ENCODE assay signal across 8 mouse cellular contexts in genomic region chr10:80115290-80115943, GRCm38 (mm10). TPM values are rescaled to one million over a fixed set of nuclear protein-coding genes. Genes with fewer than 3 reads are reported as not detected.
DNase-seq lines count a peak whose midpoint lies in the region; ATAC-seq and TF ChIP-seq lines count a peak whose summit lies in the region.

Stk11 (plus strand) TSS chr10:80115803.

- H3K4me2 ChIP-seq in heart, embryonic 12.5 days: peak within 1 kb of the TSS; percentile 97
- H3K4me2 ChIP-seq in kidney, postnatal 0 days (ENCODE audit: low read length): peak within 1 kb of the TSS; percentile 92
- peak within 1 kb of the TSS; percentile 96 for H3K4me2 ChIP-seq in liver, embryonic 11.5 days
- peak within 1 kb of the TSS; percentile 62 for H3K4me2 ChIP-seq in stomach, embryonic 14.5 days (replicated peaks; ENCODE audit: low read depth, low read length)

- DNase-seq in CD4-positive helper T cell, adult 2 months (ENCODE audit: low read depth, low spot score): peak; percentile 100
- DNase-seq in brain, embryonic 18.5 days (ENCODE audit: low read depth, low spot score): peak; percentile 100
- DNase-seq in kidney, postnatal 0 days (ENCODE audit: low spot score): peak; percentile 100
- peak; percentile 95 for DNase-seq in liver, embryonic 11.5 days (ENCODE audit: low spot score)
- peak; percentile 99 for DNase-seq in naive thymus-derived CD4-positive, alpha-beta T cell, adult 2 months (ENCODE audit: low read depth)

- under 1% methylated on average over 69 of the region's 70 CpGs for WGBS in heart, embryonic 12.5 days
- under 1% methylated on average over 70 of the region's 70 CpGs for WGBS in kidney, postnatal 0 days
- under 1% methylated on average over 70 of the region's 70 CpGs for WGBS in liver, embryonic 11.5 days
- WGBS in stomach, embryonic 14.5 days: under 1% methylated on average over 70 of the region's 70 CpGs

- H3K4me3 ChIP-seq in heart, embryonic 12.5 days: peak within 1 kb of the TSS; percentile 71
- H3K4me3 ChIP-seq in kidney, postnatal 0 days (replicated peaks; ENCODE audit: low read depth, low read length): peak within 1 kb of the TSS; percentile 94
- peak within 1 kb of the TSS; percentile 97 for H3K4me3 ChIP-seq in liver, embryonic 11.5 days (ENCODE audit: low read depth, low read length)
- H3K4me3 ChIP-seq in stomach, embryonic 14.5 days (ENCODE audit: low read depth, low read length): peak within 1 kb of the TSS; percentile 78

- ATAC-seq in erythroid progenitor cell, adult 5-6 weeks (replicated peaks; ENCODE audit: low FRiP score, poor library complexity, severe bottlenecking): peak; percentile 79
- peak; percentile 98 for ATAC-seq in heart, embryonic 12.5 days (ENCODE audit: insufficient number of reproducible peaks, low FRiP score)
- peak; percentile 97 for ATAC-seq in kidney, postnatal 0 days (replicated peaks; ENCODE audit: low FRiP score, low read depth)
- ATAC-seq in liver, embryonic 11.5 days (replicated peaks; ENCODE audit: low FRiP score): peak; percentile 95
- ATAC-seq in stomach, embryonic 14.5 days (ENCODE audit: insufficient number of reproducible peaks, insufficient read depth, low FRiP score, low read depth): peak; percentile 99

- no peaks in the 10 kb centered on the region for H3K27me3 ChIP-seq in heart, embryonic 12.5 days (replicated peaks)
- no peaks in the 10 kb centered on the region for H3K27me3 ChIP-seq in kidney, postnatal 0 days (ENCODE audit: insufficient read depth, low read length)
- H3K27me3 ChIP-seq in liver, embryonic 11.5 days (replicated peaks; ENCODE audit: control insufficient read depth, insufficient read depth, low read length): no peaks in the 10 kb centered on the region
- no peaks in the 10 kb centered on the region for H3K27me3 ChIP-seq in stomach, embryonic 14.5 days (ENCODE audit: control insufficient read depth, insufficient read depth, low read length)

- H3K36me3 ChIP-seq in heart, embryonic 12.5 days: peaks cover 28% of the 10 kb centered on the region
- no peaks in the 10 kb centered on the region for H3K36me3 ChIP-seq in kidney, postnatal 0 days (ENCODE audit: insufficient read depth, low read length)
- H3K36me3 ChIP-seq in liver, embryonic 11.5 days (ENCODE audit: control insufficient read depth, insufficient read depth, low read length): peaks cover 15% of the 10 kb centered on the region
- H3K36me3 ChIP-seq in stomach, embryonic 14.5 days (ENCODE audit: control insufficient read depth, insufficient read depth, low read length): peaks cover 14% of the 10 kb centered on the region; the same call in 1 of the 2 replicates

- no peaks in the 10 kb centered on the region for H3K9me3 ChIP-seq in heart, embryonic 12.5 days (replicated peaks)
- H3K9me3 ChIP-seq in kidney, postnatal 0 days (replicated peaks; ENCODE audit: low read length): no peaks in the 10 kb centered on the region
- no peaks in the 10 kb centered on the region for H3K9me3 ChIP-seq in liver, embryonic 11.5 days (ENCODE audit: control insufficient read depth, low read length)
- no peaks in the 10 kb centered on the region for H3K9me3 ChIP-seq in stomach, embryonic 14.5 days (ENCODE audit: control insufficient read depth, low read depth, low read length)

- H3K4me1 ChIP-seq in heart, embryonic 12.5 days (replicated peaks): peaks cover 40% of the 10 kb centered on the region
- H3K4me1 ChIP-seq in kidney, postnatal 0 days (replicated peaks; ENCODE audit: insufficient read depth, low read length): peaks cover 21% of the 10 kb centered on the region; the same call in 1 of the 2 replicates
- H3K4me1 ChIP-seq in liver, embryonic 11.5 days (replicated peaks; ENCODE audit: control insufficient read depth, insufficient read depth, low read length): peaks cover 33% of the 10 kb centered on the region
- peaks cover 19% of the 10 kb centered on the region for H3K4me1 ChIP-seq in stomach, embryonic 14.5 days (ENCODE audit: control insufficient read depth, insufficient read depth, low read length)

- H3K9ac ChIP-seq in heart, embryonic 12.5 days: peak within 1 kb of the TSS; percentile 81
- H3K9ac ChIP-seq in kidney, postnatal 0 days (ENCODE audit: low read depth, low read length): peak within 1 kb of the TSS; percentile 97
- peak within 1 kb of the TSS; percentile 99 for H3K9ac ChIP-seq in liver, embryonic 11.5 days (ENCODE audit: low read depth, low read length)
- H3K9ac ChIP-seq in stomach, embryonic 14.5 days (replicated peaks; ENCODE audit: low read depth, low read length): peak within 1 kb of the TSS; percentile 88

- peak within 1 kb of the TSS; percentile 90 for H3K27ac ChIP-seq in heart, embryonic 12.5 days (ENCODE audit: poor library complexity, severe bottlenecking)
- H3K27ac ChIP-seq in kidney, postnatal 0 days: peak within 1 kb of the TSS; percentile 92
- H3K27ac ChIP-seq in liver, embryonic 11.5 days (ENCODE audit: low read depth, low read length): peak within 1 kb of the TSS; percentile 98
- peak within 1 kb of the TSS; percentile 76 for H3K27ac ChIP-seq in stomach, embryonic 14.5 days (ENCODE audit: low read length)

- TF ChIP-seq CTCF in kidney, postnatal 0 days (IDR thresholded peaks at IDR 0.05; ENCODE audit: low read depth): peak; percentile 53

RNA-seq across cellular contexts. Expression of gene Stk11, which starts in this region (rescaled TPM):
- 224 and 296 TPM in 2 replicates for total RNA-seq in erythroid progenitor cell, adult 5-6 weeks (2015; ENCODE audit: low replicate concordance)
- total RNA-seq in erythroid progenitor cell, adult 5-6 weeks (2017; ENCODE audit: low replicate concordance): 440 and 520 TPM in 2 replicates
- polyA plus RNA-seq in heart, embryonic 12.5 days (2016; fragmentation: Nextera tagmentation; extraction: Ambion mirVana): 10.8 and 13.8 TPM in 2 replicates
- 14.2 and 15.1 TPM in 2 replicates for polyA plus RNA-seq in kidney, postnatal 0 days (2015; fragmentation: Nextera tagmentation; extraction: Ambion mirVana)
- polyA plus RNA-seq in liver, embryonic 11.5 days (2014; fragmentation: Nextera tagmentation; extraction: Ambion mirVana): 25.1 and 33.5 TPM in 2 replicates
- polyA plus RNA-seq in stomach, embryonic 14.5 days (2014; fragmentation: Nextera tagmentation; extraction: Ambion mirVana): 25.2 and 25.9 TPM in 2 replicates

Comparison
In these comparisons a context has a peak if more than half of its experiments do, and no peak if none do; other contexts are left out.
1. Peak in every context shown above with its lines: DNase-seq, ATAC-seq, H3K4me3 ChIP-seq and H3K27ac ChIP-seq.